Mouse (Mus musculus): ENCODE data around the gene Nkd1.

The Nkd1 gene

GRCm38 (mm10) chr8:88576351-88577142, 55.4 kb downstream of the Nkd1 start:
- no peak for DNase-seq (ENCODE audit: low spot score)

GRCm38 (mm10) chr8:88577666-88578065, 56.5 kb downstream of the Nkd1 start:
- no peak for DNase-seq (ENCODE audit: low spot score)

GRCm38 (mm10) chr8:88578413-88579175, 57.4 kb downstream of the Nkd1 start:
- no peak for DNase-seq (ENCODE audit: low spot score)

- DNase-seq (ENCODE audit: low spot score) = no peak
Measured at GRCm38 (mm10) chr8:88579246-88579645, 58.1 kb downstream of the Nkd1 start.

DNA sequence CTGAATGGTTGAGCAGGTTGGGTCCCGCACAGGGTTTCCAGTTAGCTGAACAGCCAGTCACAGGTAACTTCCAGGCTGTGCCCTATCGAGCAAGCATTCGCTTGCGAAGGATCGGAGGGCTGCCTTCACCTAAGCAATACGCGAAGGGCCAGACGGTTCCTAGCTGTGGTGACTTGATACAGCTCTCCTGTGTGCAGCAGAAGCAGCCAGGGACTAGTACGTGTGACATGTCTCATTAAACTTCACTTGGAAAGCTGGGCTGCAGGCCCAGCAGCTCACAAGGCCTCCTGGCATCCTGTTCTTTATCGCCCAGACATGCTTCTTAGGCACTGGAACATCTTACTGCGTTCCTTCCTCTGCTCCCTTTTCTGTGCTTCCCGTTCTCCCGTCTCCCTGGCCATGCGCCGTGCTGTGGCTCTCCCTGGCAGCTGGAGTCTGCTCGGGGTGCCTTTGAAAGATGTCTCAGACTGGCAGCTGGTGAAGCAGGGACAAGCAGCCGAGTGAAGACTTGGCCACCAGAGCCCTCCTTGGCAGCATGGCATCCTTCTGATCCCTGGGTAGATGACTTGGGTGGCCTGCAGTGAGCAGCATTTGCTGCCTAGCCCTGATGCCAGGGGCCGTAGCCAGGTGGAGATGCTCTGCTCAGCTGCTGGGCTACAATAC, 58.6 kb downstream of the Nkd1 start:
- DNase-seq (ENCODE audit: low spot score) = no peak

- DNase-seq (ENCODE audit: low spot score) = no peak
Measured at GRCm38 (mm10) chr8:88580785-88581184, 59.6 kb downstream of the Nkd1 start.

DNA sequence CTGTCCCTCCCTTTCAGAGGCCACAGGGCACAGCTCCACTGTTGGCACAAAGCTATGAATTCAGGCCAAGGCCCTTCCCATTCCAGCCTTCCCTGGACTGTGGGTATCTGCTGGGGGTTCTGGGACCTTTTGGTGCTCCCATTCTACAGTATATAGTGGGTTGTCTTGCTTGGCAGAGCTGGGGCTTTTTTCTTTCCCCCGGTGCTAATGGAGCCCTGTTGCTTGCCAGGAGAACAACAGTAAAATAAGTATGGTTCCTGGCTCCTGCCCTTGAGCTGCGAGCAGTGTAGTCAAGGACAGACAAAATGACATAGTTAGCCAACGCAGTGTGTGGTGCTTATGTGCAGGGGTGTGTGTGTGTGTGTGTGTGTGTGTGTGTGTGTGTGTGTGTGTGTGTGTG, 62.7 kb downstream of the Nkd1 start:
- no peak for DNase-seq (ENCODE audit: low spot score)

GRCm38 (mm10) chr8:88588205-88588889, 67.2 kb downstream of the Nkd1 start:
- DNase-seq (ENCODE audit: low spot score) = no peak

DNA sequence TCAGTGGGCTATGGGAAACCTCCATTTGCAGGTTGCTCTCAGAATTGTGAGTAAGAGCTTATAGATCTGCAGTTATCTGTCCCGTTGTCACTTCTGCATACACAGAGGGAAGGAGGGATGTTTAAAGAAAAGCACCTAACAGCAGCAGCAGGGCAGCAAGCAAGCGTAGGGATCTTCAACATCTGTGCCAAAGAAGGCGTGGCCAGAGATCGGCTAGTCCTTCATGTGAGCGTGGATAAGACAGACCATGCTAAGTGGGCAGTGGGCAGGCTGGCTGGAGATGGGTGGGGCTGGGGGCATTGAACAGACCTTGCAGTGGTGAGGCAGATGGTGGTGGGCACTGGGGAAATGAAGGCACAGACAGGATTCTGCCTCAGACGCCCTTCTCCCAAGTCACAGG, 69.1 kb downstream of the Nkd1 start:
- no peak for DNase-seq (ENCODE audit: low spot score)

DNA sequence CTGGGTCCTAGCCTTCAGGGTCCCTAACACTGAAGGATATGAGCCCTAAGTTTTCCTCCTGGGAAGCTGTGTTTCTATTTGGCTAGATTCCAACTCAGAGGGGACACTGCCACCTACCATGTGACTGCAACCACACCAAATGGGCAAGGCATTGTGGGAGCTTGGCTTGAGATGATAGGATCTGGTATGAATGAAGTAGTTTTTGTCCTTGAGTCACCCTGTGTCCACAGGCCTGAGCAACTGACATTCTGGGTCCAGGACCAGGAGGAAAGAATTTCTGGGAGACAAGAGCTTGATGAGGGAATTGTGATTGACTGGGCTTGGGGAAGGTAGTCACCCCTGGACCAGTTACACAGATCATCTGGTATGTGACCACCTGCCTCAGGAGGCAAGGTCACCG, 72.8 kb downstream of the Nkd1 start:
- DNase-seq (ENCODE audit: low spot score) = no peak

- DNase-seq (ENCODE audit: low spot score) = no peak
Measured at GRCm38 (mm10) chr8:88596042-88596441, 74.9 kb downstream of the Nkd1 start.

- no peak for DNase-seq (ENCODE audit: low spot score)
Measured at GRCm38 (mm10) chr8:88598578-88598977, 77.4 kb downstream of the Nkd1 start.

DNA sequence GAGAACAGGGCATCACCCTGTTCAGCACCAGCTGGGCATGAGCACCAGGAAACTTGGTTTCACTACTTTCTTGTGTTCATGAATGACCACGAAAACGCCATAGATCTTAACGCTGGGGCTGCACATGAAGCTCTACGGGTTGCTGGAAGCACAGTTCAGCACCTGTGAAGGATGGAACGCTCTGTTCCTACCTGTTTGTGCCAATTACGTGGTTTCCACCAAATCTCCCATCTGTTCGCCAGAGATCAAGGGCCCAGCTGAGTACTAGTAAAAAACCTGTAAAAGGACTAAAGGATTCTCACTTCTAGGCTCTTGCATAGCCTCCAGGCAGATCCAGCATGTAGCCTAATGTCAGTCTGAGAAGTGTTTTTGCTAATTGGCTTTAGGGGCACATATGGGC, 78.3 kb downstream of the Nkd1 start:
- DNase-seq (ENCODE audit: low spot score) = no peak

GRCm38 (mm10) chr8:88603446-88603989, 82.4 kb downstream of the Nkd1 start:
- DNase-seq (ENCODE audit: low spot score) = no peak

DNA sequence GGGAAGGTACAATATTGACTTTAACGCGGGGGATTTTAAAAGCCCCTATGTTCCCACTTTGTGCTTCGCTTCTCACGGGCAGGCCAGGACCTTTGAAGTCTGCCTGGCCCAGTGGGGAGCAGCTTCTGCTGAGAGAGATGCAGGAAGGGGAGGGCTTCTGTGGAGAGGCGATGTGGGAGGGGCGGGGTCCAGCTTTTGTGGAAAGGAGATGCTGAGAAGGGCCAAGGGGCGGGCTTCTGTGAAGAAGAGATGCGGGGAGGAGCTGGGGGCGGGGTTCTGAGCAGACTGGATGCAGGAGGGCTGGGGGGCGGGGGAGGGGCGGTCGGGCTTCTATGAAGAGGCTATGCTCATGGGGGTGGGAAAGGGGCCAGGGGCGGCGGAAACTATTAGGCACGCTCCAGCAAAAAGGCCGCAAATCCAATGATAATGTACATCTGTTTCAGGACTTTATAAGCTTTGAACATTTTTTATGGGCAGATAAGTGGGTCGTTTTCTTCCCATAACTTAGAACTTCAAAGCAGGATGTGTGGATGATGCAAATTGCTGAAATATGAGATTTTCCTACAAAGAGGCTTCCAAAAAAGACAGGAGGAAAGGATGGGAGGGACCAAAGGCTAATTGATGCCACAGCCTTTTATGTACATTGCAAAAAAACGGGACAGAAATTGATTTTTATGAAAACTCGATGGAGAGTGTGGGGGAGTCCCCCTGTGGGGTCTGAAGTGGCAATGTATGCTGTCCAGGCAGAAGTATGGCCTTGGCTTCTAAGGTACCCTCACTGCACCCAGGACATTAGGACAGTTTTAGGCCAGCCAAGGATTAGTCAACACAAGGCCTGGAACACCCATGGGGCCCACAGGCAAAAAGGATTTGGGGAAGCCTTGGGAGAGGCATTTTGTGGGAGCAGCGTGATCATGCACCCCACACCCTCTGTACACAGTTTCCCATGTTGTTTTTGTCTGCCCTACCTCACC, 83.2 kb downstream of the Nkd1 start:
- DNase-seq (ENCODE audit: low spot score) = no peak

GRCm38 (mm10) chr8:88605361-88606040, 84.3 kb downstream of the Nkd1 start:
- no peak for DNase-seq (ENCODE audit: low spot score)

DNA sequence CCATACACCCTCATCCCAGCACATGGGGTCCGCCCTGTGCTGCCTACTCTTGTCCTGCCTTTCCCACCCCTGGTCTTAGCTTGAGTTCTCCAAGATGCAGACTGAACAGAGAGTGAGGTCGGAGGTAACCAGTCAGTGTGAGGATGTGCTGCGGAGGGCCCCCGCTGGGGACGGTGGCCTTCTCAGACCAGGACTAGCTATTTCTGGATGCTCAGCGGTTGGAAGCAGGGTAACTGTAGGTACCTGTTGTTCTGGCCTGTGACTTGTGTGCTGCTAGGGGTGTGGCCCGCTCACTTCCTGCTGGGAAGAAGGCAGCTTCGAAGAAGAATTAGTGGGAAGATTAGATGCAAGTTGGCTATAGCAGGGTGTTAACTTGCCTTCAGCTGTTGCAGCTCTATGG, 87.9 kb downstream of the Nkd1 start:
- no peak for DNase-seq (ENCODE audit: low spot score)

- DNase-seq (ENCODE audit: low spot score) = no peak
Measured at GRCm38 (mm10) chr8:88610271-88610670, 89.1 kb downstream of the Nkd1 start.

DNA sequence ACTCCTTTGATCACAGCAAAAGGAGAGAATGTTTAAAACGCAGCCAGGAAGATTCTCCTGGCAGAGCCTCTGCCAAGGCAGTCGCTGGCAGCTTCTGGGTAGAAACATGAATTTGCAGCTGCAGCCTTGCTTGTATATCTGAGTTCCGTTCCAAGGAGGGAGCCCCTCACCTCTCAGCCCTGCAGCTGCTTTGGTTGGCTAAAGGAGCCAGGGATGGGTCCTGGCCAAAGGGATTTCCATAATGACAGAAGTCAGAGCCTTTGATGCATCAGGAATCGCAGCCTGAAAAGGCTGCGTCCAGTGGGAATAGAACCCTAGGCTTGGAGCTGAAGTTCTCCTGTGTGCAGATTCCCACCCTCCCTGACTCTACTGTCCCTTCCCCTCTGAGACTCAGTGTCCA, 93.8 kb downstream of the Nkd1 start:
- no peak for DNase-seq (ENCODE audit: low spot score)

DNA sequence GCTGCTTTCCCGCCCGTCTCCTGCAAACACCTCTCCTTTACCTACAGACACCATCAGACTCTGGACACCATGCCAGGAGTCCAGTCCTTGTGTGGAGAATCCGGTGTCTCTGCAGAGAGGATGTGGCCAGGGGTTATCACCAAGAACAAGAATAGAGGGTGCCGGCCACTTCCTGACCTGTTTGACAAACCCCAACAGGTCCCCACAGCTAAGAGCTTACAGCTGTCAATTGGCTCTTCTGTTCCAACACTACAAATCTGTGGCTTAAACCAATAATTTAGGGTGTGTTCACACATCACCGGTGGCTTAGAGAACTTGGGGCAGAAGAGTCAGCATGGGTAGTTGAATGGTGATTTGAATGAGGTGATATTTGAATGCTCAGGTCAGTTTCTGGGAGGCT, 97.5 kb downstream of the Nkd1 start:
- DNase-seq (ENCODE audit: low spot score) = no peak

Measured in layer of hippocampus, adult 9-10 months (tissue).